10 mouse cellular contexts compared by ENCODE assay signal in genomic region chr9:121947784-121948183, GRCm38 (mm10). TPM values are rescaled to one million over a fixed set of nuclear protein-coding genes. Genes with fewer than 3 reads are reported as not detected.
DNase-seq lines count a peak whose midpoint lies in the region.
"Had no signal": no experiment of that assay in that cellular context is flagged by ENCODE, and none has a peak within 500 bp of the region (broad histone marks: within the 10 kb centered on the region; RNA-seq: fewer than 3 reads in every experiment).

No protein-coding gene starts in this region.

- DNase-seq in embryo, embryonic 10 days (ENCODE audit: low spot score): peak; percentile 71
- DNase-seq in embryo, embryonic 9.5 days (ENCODE audit: extremely low spot score): no peak
- DNase-seq in thymus, postnatal 0 days (ENCODE audit: low spot score): peak; percentile 29
- no peak for DNase-seq in thymus, postnatal 10 days (ENCODE audit: low spot score in 2 of 2)
- peak; percentile 51 to 80 for DNase-seq in frontal cortex, postnatal 14 days (ENCODE audit: low spot score in 2 of 2)
- peak; percentile 50 to 81 for DNase-seq in layer of hippocampus, adult 8-10 months (ENCODE audit: low spot score in 2 of 2)
- DNase-seq in lung, postnatal 25 days (ENCODE audit: low spot score): peak; percentile 62
- DNase-seq in thymus, postnatal 14 days: peak; percentile 8

RNA-seq across cellular contexts. Expression of gene Fam198a, which starts 3.0 kb away (rescaled TPM):
- 0.31 and 0.57 TPM in 2 replicates for polyA plus RNA-seq in thymus, postnatal 0 days (2015; fragmentation: Nextera tagmentation; extraction: Ambion mirVana)
- 1 to 10 TPM; 5.4 to 7.6 (median 7.0) TPM for total RNA-seq in layer of hippocampus, adult 8-10 months (2022)

RNA-seq across cellular contexts. Expression of gene Cyp8b1, which starts 31.7 kb away (rescaled TPM):
- 0.31 and 0.40 TPM in 2 replicates for polyA plus RNA-seq in thymus, postnatal 0 days (2015; fragmentation: Nextera tagmentation; extraction: Ambion mirVana)
- total RNA-seq in layer of hippocampus, adult 8-10 months (2022): not detected
- polyA plus RNA-seq: embryonic facial prominence, embryonic 12.5 days; lung, embryonic 15.5 days had no signal

RNA-seq across cellular contexts. Expression of gene Pomgnt2, which starts 49.1 kb away (rescaled TPM):
- 5.8 and 6.2 TPM in 2 replicates for polyA plus RNA-seq in thymus, postnatal 0 days (2015; fragmentation: Nextera tagmentation; extraction: Ambion mirVana)
- total RNA-seq in layer of hippocampus, adult 8-10 months (2022): 10 to 100 TPM; 37.2 to 46.1 (median 43.4) TPM

RNA-seq across cellular contexts. Expression of gene Ackr2, which starts 49.6 kb away (rescaled TPM):
- polyA plus RNA-seq in thymus, postnatal 0 days (2015; fragmentation: Nextera tagmentation; extraction: Ambion mirVana): 0.26 and 0.31 TPM in 2 replicates
- 1 to 10 TPM; 1.8 to 2.8 (median 2.2) TPM for total RNA-seq in layer of hippocampus, adult 8-10 months (2022)

Comparison
In these comparisons a context has a peak if more than half of its experiments do, and no peak if none do; other contexts are left out.
1. DNase-seq: peak in embryo, embryonic 10 days (single experiment), thymus, postnatal 0 days (single experiment), frontal cortex, postnatal 14 days (2 of 2), layer of hippocampus, adult 8-10 months (2 of 2), lung, postnatal 25 days (single experiment) and thymus, postnatal 14 days (single experiment); none in embryo, embryonic 9.5 days (single experiment) and thymus, postnatal 10 days (0 of 2).